Mouse (Mus musculus) heart, postnatal 0 days (tissue): ENCODE data around the gene Aimp2. TPM values are rescaled to one million over a fixed set of nuclear protein-coding genes. Genes with fewer than 3 reads are reported as not detected.

Experiments
- ATAC-seq: fragments of 200-750 bp; cut with Nextera tagmentation; 2 replicates; pipeline ENCODE4 v1.8.0; 2017; ENCODE audit warnings: low read depth, moderate number of reproducible peaks, moderate library complexity; ENCODE audit not compliant: insufficient read depth
- DNase-seq: peaks from one replicate; pipeline ENCODE4 v3.0.0-alpha.2; 2016; ENCODE audit warnings: low spot score
- H3K27ac ChIP-seq: fragments of 300-500 bp; sonication (generic); 2 replicates; pipeline ENCODE4 v1.5.1; 2014; ENCODE audit warnings: low read depth, mild to moderate bottlenecking
- H3K27me3 ChIP-seq: fragments of 300-500 bp; sonication (generic); 2 replicates; pipeline ENCODE4 v1.6.1; 2014; ENCODE audit warnings: low read length, mixed read lengths; ENCODE audit not compliant: control insufficient read depth, insufficient read depth
- H3K36me3 ChIP-seq: fragments of 300-500 bp; sonication (generic); replicated peaks from 2 replicates; pipeline ENCODE4 v1.6.1; 2014; ENCODE audit warnings: low read length, mixed read lengths; ENCODE audit not compliant: control insufficient read depth, insufficient read depth
- H3K4me1 ChIP-seq: fragments of 300-500 bp; sonication (generic); 2 replicates; pipeline ENCODE4 v1.6.1; 2014; ENCODE audit warnings: antibody characterized with exemption; ENCODE audit not compliant: control insufficient read depth, insufficient read depth
- H3K4me2 ChIP-seq: fragments of 300-500 bp; sonication (generic); 2 replicates; pipeline ENCODE4 v1.6.1; 2014; ENCODE audit warnings: low read depth, mild to moderate bottlenecking, low read length, moderate library complexity
- H3K4me3 ChIP-seq: fragments of 300-500 bp; sonication (generic); 2 replicates; pipeline ENCODE4 v1.5.1; 2014; ENCODE audit warnings: low read depth, low read length
- H3K9ac ChIP-seq: fragments of 300-500 bp; sonication (generic); replicated peaks from 2 replicates; pipeline ENCODE4 v1.6.1; 2014; ENCODE audit warnings: low read depth, low read length, mixed read lengths
- H3K9me3 ChIP-seq: fragments of 300-500 bp; sonication (generic); replicated peaks from 2 replicates; pipeline ENCODE4 v1.6.1; 2016; ENCODE audit warnings: low read length; ENCODE audit not compliant: control insufficient read depth
- CTCF ChIP-seq: IDR thresholded peaks from 2 replicates; pipeline ENCODE4 v1.5.1; 2016; ENCODE audit warnings: antibody characterized with exemption, control low read depth, low read depth
- EP300 ChIP-seq: IDR thresholded peaks from 2 replicates; pipeline ENCODE4 v1.6.1; 2016; ENCODE audit warnings: antibody characterized with exemption, low read depth
- WGBS: fragments of 180-500 bp; shearing (Covaris S2); extraction: QIAGEN DNeasy Blood & Tissue Kit; methylation state at CpG from one replicate; pipeline ENCODE4 v1.1.7; 2014; 5-methylcytosine and 5-hydroxymethylcytosine counted together
- polyA plus RNA-seq: library from polyadenylated mRNA; unstranded; fragments of >200 nt; fragmentation: Nextera tagmentation; extraction: Ambion mirVana; gene quantifications from 2 replicates; pipeline ENCODE4 v1.2.1, GENCODE M21; 2015
- total RNA-seq: library from RNA; depleted of rRNA; stranded (reverse); fragments of >200 nt; gene quantifications from 2 replicates; pipeline ENCODE4 v1.2.3, GENCODE M21; 2014; ENCODE audit warnings: low replicate concordance

The Aimp2 gene
- total and polyA plus RNA-seq, 2 experiments from 2014 or later: 67.2 to 99.0 TPM

DNA sequence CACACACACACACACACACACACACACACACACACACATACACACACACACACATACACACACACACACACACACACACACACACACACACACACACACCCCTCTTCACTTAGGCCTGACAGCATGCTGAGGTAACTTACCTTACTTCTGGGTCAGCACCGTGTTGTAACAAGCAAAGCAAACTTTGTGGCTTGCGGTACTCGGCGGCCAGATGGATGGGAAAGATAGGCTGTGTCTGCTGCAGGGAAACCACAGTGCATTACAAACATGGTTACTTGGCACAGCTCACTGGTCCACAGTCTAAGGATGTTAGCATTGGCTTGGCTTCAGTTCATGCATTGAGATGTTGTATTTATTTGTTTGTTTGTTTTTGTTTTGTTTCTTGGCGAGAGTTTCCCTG is 16.3 kb downstream of the Aimp2 start:
- H3K36me3 ChIP-seq: peaks cover 64% of the 10 kb centered on the region
- ATAC-seq: no peak
- H3K4me2 ChIP-seq: no peak overlapping the region
- no peak overlapping the region for H3K9ac ChIP-seq
- no peak overlapping the region for H3K4me3 ChIP-seq
- TF ChIP-seq CTCF (no peak), EP300 (no peak)
- no peak for DNase-seq
- H3K27me3 ChIP-seq: no peaks in the 10 kb centered on the region
- no peaks in the 10 kb centered on the region for H3K9me3 ChIP-seq
- no peak overlapping the region for H3K27ac ChIP-seq
- WGBS: 75% methylated on average over 5 of the region's 5 CpGs
- H3K4me1 ChIP-seq: no peaks in the 10 kb centered on the region

DNA sequence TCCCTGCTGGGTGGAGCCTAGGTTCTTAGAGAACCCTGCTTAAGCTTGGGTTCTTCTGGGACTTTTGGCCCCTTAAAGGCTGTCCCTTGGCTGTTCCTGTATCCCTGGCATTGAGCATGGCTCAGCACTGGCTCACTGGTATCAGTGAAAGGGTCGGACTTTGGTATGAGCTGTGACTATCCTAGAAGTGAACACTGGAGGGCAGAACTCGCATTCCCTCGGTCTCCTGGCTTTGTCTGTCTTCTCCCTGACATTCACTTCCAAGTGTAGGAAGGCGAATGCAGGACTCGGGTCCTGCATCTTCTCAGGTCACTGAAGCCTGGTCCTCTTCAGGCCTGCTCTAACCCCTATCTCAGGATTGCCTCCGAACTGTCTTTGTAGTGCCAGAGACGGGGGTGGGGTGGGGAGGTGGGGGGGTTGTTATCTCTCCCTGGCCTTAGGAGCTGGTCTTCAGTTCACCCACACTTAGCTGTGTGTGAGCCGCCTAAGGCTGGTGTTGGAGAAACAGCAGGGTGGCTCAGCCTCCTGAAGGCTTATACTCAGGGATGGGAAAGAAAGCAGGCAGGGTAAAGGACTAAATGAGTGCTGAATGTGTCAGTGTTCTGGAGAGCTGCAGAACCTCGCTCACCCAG is 17.3 kb downstream of the Aimp2 start:
- no peak overlapping the region for H3K9ac ChIP-seq
- peak; percentile 63; the same call in 1 of the 2 replicates for ATAC-seq
- H3K4me1 ChIP-seq: no peaks in the 10 kb centered on the region
- H3K4me3 ChIP-seq: no peak overlapping the region
- WGBS: 39% methylated on average over 9 of the region's 9 CpGs
- DNase-seq: peak; percentile 48
- no peaks in the 10 kb centered on the region for H3K9me3 ChIP-seq
- TF ChIP-seq CTCF (no peak), EP300 (no peak)
- no peaks in the 10 kb centered on the region for H3K27me3 ChIP-seq
- no peak overlapping the region for H3K27ac ChIP-seq
- H3K4me2 ChIP-seq: no peak overlapping the region
- peaks cover 64% of the 10 kb centered on the region for H3K36me3 ChIP-seq

DNA sequence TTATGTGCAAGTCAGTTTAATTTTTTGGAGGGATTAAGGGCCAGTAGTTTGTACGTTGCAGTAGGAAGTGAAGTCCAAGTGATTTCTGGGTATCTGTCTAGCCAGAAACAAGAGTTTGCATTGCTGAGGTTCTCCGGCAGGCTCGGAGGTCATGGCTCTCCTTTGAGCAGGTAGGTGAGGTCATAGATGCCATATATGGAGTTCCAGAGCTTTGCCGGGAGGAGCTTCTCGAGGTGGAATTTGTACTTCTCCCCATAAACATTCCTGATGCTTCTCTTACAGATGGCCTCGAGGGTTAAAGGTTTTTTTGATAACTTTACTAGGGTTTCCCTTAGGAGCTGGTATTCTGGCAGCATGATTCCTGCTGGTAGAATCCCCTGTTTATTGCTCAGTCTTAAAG is 18.9 kb downstream of the Aimp2 start:
- no peak for ATAC-seq
- no peak overlapping the region for H3K4me2 ChIP-seq
- no peak overlapping the region for H3K4me3 ChIP-seq
- WGBS: 63% methylated on average over 6 of the region's 6 CpGs
- TF ChIP-seq EP300 (no peak), CTCF (no peak)
- H3K9ac ChIP-seq: no peak overlapping the region
- no peaks in the 10 kb centered on the region for H3K4me1 ChIP-seq
- no peaks in the 10 kb centered on the region for H3K27me3 ChIP-seq
- no peak overlapping the region for H3K27ac ChIP-seq
- no peak for DNase-seq
- no peaks in the 10 kb centered on the region for H3K9me3 ChIP-seq
- peaks cover 73% of the 10 kb centered on the region for H3K36me3 ChIP-seq

DNA sequence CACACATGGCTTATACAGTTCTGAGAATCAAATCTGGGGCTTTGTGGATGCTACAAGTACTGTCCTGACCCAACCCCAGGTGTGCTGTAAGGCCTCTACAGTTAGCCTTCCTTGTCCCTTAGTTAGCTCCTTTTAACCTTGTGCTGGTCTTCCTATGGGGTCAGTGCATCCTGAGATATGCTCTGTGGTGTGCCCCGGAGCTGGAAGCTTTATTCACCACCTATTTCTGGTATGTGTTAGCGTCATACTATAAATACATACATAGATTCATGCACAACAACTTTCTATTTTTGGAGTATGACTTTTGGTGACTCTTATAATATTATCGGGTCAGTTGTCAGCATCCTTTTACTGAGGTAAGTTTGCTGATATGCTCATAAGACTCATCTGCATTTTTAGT is 24.4 kb downstream of the Aimp2 start:
- no peaks in the 10 kb centered on the region for H3K9me3 ChIP-seq
- H3K4me1 ChIP-seq: no peaks in the 10 kb centered on the region
- peak overlapping the region; percentile 22 for H3K27ac ChIP-seq
- H3K36me3 ChIP-seq: peaks cover 89% of the 10 kb centered on the region
- H3K9ac ChIP-seq: no peak overlapping the region
- WGBS: 43% methylated on average over 3 of the region's 3 CpGs
- TF ChIP-seq EP300 (no peak), CTCF (no peak)
- H3K4me3 ChIP-seq: no peak overlapping the region
- no peak overlapping the region for H3K4me2 ChIP-seq
- ATAC-seq (peak; percentile 82), DNase-seq (peak; percentile 21)
- H3K27me3 ChIP-seq: no peaks in the 10 kb centered on the region

DNA sequence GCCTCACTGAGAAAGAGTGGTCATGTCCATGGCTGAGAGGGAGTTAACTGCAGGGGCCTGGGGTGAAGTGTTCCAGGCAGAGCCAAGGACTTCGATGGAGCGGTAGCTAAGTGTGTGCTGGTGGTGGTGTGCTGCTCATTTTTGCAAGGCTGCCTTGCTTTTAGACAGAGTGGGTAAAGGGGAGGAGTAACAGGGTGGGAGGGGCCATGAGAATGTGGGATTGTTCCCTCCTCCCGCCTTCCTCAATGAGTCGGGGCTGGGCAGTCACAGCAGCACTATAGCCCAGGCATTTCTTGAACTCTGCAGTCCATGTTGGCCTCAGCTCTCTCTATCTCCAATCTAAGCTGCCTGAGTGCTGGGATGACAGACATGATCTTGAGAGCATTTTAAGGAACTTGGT is 35.1 kb downstream of the Aimp2 start:
- 61% methylated on average over 4 of the region's 4 CpGs for WGBS
- peaks cover 66% of the 10 kb centered on the region for H3K36me3 ChIP-seq

More for the DNA sequence above, 35.1 kb downstream of the Aimp2 start:
- DNase-seq: no peak
- TF ChIP-seq CTCF (no peak), EP300 (no peak)
- H3K4me1 ChIP-seq: no peaks in the 10 kb centered on the region
- H3K9ac ChIP-seq: no peak overlapping the region
- ATAC-seq: no peak
- no peak overlapping the region for H3K4me2 ChIP-seq
- H3K27ac ChIP-seq: no peak overlapping the region
- no peaks in the 10 kb centered on the region for H3K9me3 ChIP-seq
- H3K27me3 ChIP-seq: no peaks in the 10 kb centered on the region
- no peak overlapping the region for H3K4me3 ChIP-seq
